In genomic region chr15:96275198-96275597, GRCm38 (mm10) we compare ENCODE assay signal across 19 mouse cellular contexts. TPM values are rescaled to one million over a fixed set of nuclear protein-coding genes. Genes with fewer than 3 reads are reported as not detected.
A peak's percentile ranks its signal among the peaks of the same experiment; 100 is the strongest.
DNase-seq lines count a peak whose midpoint lies in the region; ATAC-seq and TF ChIP-seq lines count a peak whose summit lies in the region.
"Had no signal": no experiment of that assay in that cellular context is flagged by ENCODE, and none has a peak within 500 bp of the region (broad histone marks: within the 10 kb centered on the region; RNA-seq: fewer than 3 reads in every experiment).

No protein-coding gene starts in this region.

- TF ChIP-seq CTCF in liver, postnatal 0 days (IDR thresholded peaks at IDR 0.05; ENCODE audit: low read depth), result no peak

- H3K27ac ChIP-seq in heart, embryonic 12.5 days (ENCODE audit: poor library complexity, severe bottlenecking), result peak overlapping the region; percentile 54; the same call in 1 of the 2 replicates
- H3K27ac ChIP-seq in liver, postnatal 0 days (ENCODE audit: low read depth), result 0 out of 2 replicates have a peak overlapping the region, but pooled peaks have one; percentile 39
- H3K27ac ChIP-seq: embryonic facial prominence, embryonic 10.5 days; forebrain, embryonic 15.5 days; hindbrain, embryonic 13.5 days; midbrain, embryonic 15.5 days; neural tube, embryonic 15.5 days had no signal

- peaks cover 3% of the 10 kb centered on the region for H3K9me3 ChIP-seq in heart, embryonic 12.5 days (replicated peaks)
- no peaks in the 10 kb centered on the region for H3K9me3 ChIP-seq in liver, postnatal 0 days (ENCODE audit: low read length)
- H3K9me3 ChIP-seq: forebrain, embryonic 15.5 days; hindbrain, embryonic 13.5 days; midbrain, embryonic 15.5 days had no signal

- WGBS in heart, embryonic 12.5 days, result 63% methylated on average over 2 of the region's 2 CpGs
- WGBS in liver, postnatal 0 days (ENCODE audit: insufficient replicate concordance), result 66% methylated on average over 2 of the region's 2 CpGs

- H3K4me2 ChIP-seq in heart, embryonic 12.5 days, result no peak overlapping the region
- H3K4me2 ChIP-seq in liver, postnatal 0 days (ENCODE audit: low read depth, low read length), result no peak overlapping the region
- H3K4me2 ChIP-seq: forebrain, embryonic 15.5 days; hindbrain, embryonic 13.5 days; midbrain, embryonic 15.5 days; neural tube, embryonic 15.5 days had no signal

- no peak for ATAC-seq in heart, embryonic 12.5 days (ENCODE audit: insufficient number of reproducible peaks, low FRiP score)
- no peak for ATAC-seq in liver, postnatal 0 days
- ATAC-seq: forebrain, embryonic 15.5 days; inflammation-experienced regulatory T-cells, adult 6 months; midbrain, embryonic 15.5 days had no signal

- H3K4me1 ChIP-seq in heart, embryonic 12.5 days (replicated peaks), result peaks cover 66% of the 10 kb centered on the region
- H3K4me1 ChIP-seq in liver, postnatal 0 days (ENCODE audit: insufficient read depth), result peaks cover 31% of the 10 kb centered on the region

- no peak overlapping the region for H3K9ac ChIP-seq in heart, embryonic 12.5 days
- H3K9ac ChIP-seq in liver, postnatal 0 days (replicated peaks), result no peak overlapping the region
- H3K9ac ChIP-seq: forebrain, embryonic 15.5 days; hindbrain, embryonic 13.5 days; midbrain, embryonic 15.5 days; neural tube, embryonic 15.5 days had no signal

- H3K27me3 ChIP-seq in heart, embryonic 12.5 days (replicated peaks), result no peaks in the 10 kb centered on the region
- no peaks in the 10 kb centered on the region for H3K27me3 ChIP-seq in liver, postnatal 0 days (ENCODE audit: insufficient read depth, low read length)
- H3K27me3 ChIP-seq: forebrain, embryonic 15.5 days; hindbrain, embryonic 13.5 days; midbrain, embryonic 15.5 days; neural tube, embryonic 15.5 days had no signal

- H3K36me3 ChIP-seq in heart, embryonic 12.5 days, result peaks cover 38% of the 10 kb centered on the region
- peaks cover 12% of the 10 kb centered on the region for H3K36me3 ChIP-seq in liver, postnatal 0 days (replicated peaks; ENCODE audit: insufficient read depth, low read length)

- DNase-seq in heart, postnatal 4 days, result no peak
- DNase-seq in thymus, postnatal 14 days, result peak; percentile 54
- no peak for DNase-seq in thymus, adult 18-20 months
- DNase-seq in liver, postnatal 0 days, result no peak
- DNase-seq in adrenal gland, adult 8-10 months, result no peak
- no peak for DNase-seq in layer of hippocampus, postnatal 14 days (ENCODE audit: low spot score in 2 of 2)
- DNase-seq: cerebellum, adult 8-10 months; kidney, adult 8-10 months; kidney, postnatal 14 days; left cerebral cortex, postnatal 4 days; lung, postnatal 10 days; right cerebral cortex, postnatal 25 days had no signal

- no peak overlapping the region for H3K4me3 ChIP-seq in heart, embryonic 12.5 days
- H3K4me3 ChIP-seq in liver, postnatal 0 days (ENCODE audit: low read depth, low read length), result no peak overlapping the region
- H3K4me3 ChIP-seq: embryonic facial prominence, embryonic 10.5 days; forebrain, embryonic 15.5 days; hindbrain, embryonic 13.5 days; midbrain, embryonic 15.5 days; neural tube, embryonic 15.5 days had no signal

- TF ChIP-seq EP300 in liver, postnatal 0 days (IDR thresholded peaks at IDR 0.05; ENCODE audit: low read depth), result no peak

RNA-seq across cellular contexts. Expression of gene Arid2, which starts 12.1 kb away (rescaled TPM):
- polyA plus RNA-seq in heart, embryonic 12.5 days (2016; fragmentation: Nextera tagmentation; extraction: Ambion mirVana), result 21.5 and 21.9 TPM in 2 replicates
- total RNA-seq in heart, postnatal 4 days (2021), result 10 to 100 TPM; 42.9 to 47.6 TPM
- 5.5 and 5.9 TPM in 2 replicates for polyA plus RNA-seq in liver, postnatal 0 days (2015; fragmentation: Nextera tagmentation; extraction: Ambion mirVana)
- 10 to 100 TPM; 39.0 to 55.2 (median 46.1) TPM for total RNA-seq in adrenal gland, adult 8-10 months (2022)
- 10 to 100 TPM; 37.5 to 39.8 TPM for total RNA-seq in layer of hippocampus, postnatal 14 days (2021)
